Mouse (Mus musculus) gastrocnemius, postnatal 36 days (tissue): ENCODE measurements at regions not wholly inside any gene's neighbourhood (a gene's known extent, or its start where the extent isn't known, plus 50 kb on each side); places are given as distances from the start of the nearest gene placed in this dataset.

Experiments used
- DNase-seq, 2 experiments: peaks; one replicate each; pipeline ENCODE4 v3.0.0; 2022
- intact Hi-C: fragments of 180-260 bp; cut with DNase I; formaldehyde crosslinking; loops from one replicate; pipeline ENCODE4 v1.15.1; 2025

GRCm38 (mm10) chr6:100144544-100145287 lies 142.6 kb downstream of the Rybp start:
- intact Hi-C loops, result loop anchor here (10.0 kb wide), 1 partner anchor 240 kb away; no protein-coding TSS in a partner anchor
- DNase-seq, result no peak

GRCm38 (mm10) chr6:100143586-100144301 lies 143.5 kb downstream of the Rybp start:
- peak; percentile 82 to 86 for DNase-seq
- intact Hi-C loops, result loop anchor here (10.0 kb wide), 1 partner anchor 239 kb away; no protein-coding TSS in a partner anchor

- intact Hi-C loops, result loop anchor here (10.0 kb wide), 1 partner anchor 236 kb away; no protein-coding TSS in a partner anchor
- DNase-seq, result no peak
These were observed 146.1 kb downstream of the Rybp start for GRCm38 (mm10) chr6:100141225-100141624.

GRCm38 (mm10) chr6:100140581-100141114 lies 146.6 kb downstream of the Rybp start:
- intact Hi-C loops, result loop anchor here (10.0 kb wide), 1 partner anchor 236 kb away; no protein-coding TSS in a partner anchor
- no peak for DNase-seq

- intact Hi-C loops, result loop anchor here (10.0 kb wide), 1 partner anchor 235 kb away; no protein-coding TSS in a partner anchor
These were observed 147.5 kb downstream of the Rybp start for GRCm38 (mm10) chr6:100139809-100140208.

DNA sequence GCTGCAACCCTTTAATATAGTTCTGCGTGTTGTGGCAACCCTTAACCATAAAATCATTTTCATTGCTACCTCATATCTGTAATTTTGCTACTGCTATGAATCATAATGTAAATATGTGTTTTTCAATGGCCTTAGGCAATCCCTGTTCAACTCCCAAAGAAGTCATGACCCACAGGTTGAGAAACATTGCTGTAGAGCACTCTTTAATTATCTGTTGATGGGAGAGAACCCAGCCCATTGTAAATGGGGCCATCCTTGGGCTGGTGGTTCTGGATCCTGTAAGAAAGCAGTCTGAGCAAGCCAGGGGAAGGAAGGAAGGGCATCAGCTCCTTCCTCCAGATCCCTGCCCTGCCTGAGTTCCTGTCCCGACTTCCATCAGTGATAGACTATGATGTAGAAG lies 148.6 kb downstream of the Rybp start:
- intact Hi-C loops, result no loop called here
- DNase-seq, result no peak

More at GRCm38 (mm10) chr6:100139809-100140208, 147.5 kb downstream of the Rybp start:
- no peak for DNase-seq

GRCm38 (mm10) chr6:100135177-100135576 lies 152.1 kb downstream of the Rybp start:
- DNase-seq, result no peak
- intact Hi-C loops, result no loop called here

- intact Hi-C loops, result no loop called here
- DNase-seq, result no peak
These were observed 153.3 kb downstream of the Rybp start for GRCm38 (mm10) chr6:100133970-100134369.

GRCm38 (mm10) chr6:100132916-100133600 lies 154.2 kb downstream of the Rybp start:
- intact Hi-C loops, result no loop called here
- DNase-seq, result no peak

DNA sequence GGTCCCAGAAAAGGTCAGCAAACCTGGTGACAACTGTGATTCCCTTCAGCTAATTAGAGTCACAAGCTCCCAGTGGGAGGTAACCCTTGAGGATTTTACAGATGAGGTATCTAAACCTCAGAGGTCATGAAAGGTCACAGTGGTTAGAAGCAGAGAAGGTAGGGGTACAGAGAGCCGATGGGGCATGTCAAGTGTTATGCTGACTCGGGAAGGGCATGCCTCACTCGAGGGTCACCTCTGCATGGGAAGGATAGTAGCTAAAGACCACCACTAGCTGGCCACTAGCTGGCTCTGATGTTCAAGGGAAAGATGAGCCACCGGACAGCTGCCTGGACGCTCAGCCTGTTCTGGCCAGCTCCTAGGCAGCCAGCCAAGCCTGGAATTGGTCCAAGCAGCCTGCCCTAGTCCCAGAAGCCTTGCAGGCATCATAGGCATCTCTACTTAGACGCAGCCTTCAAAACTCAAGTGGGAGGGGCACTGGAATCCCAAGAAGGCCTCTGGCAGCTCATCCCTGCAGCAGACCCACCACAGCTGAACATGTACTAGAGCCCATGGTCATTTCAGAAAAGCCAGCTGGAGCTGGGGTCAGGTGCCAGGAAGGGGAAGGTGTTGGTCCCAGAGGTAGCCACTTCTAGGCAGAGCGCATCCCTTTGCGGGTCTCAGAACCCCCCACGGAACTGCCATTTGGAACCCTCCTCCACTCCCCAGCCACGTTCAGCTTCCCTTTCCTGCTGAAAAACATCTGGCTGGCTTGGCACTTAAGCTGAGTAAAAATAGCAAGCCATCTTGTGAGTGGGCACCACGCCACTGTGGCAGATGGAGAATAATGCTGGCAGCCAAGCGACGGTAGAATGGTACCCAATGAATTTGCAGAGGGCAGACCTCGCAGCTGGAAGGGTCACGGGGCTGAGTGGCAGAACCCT lies 159.8 kb downstream of the Rybp start:
- intact Hi-C loops, result loop anchor here (5.0 kb wide), 1 partner anchor 155 kb away; no protein-coding TSS in a partner anchor
- peak; percentile 84 to 87 for DNase-seq

- intact Hi-C loops, result loop anchor here (5.0 kb wide), 1 partner anchor 154 kb away; no protein-coding TSS in a partner anchor
- DNase-seq, result no peak
These were observed 160.5 kb downstream of the Rybp start for GRCm38 (mm10) chr6:100126736-100127135.

GRCm38 (mm10) chr6:100126326-100126725 lies 161.0 kb downstream of the Rybp start:
- no peak for DNase-seq
- intact Hi-C loops, result loop anchor here (5.0 kb wide), 1 partner anchor 154 kb away; no protein-coding TSS in a partner anchor

DNA sequence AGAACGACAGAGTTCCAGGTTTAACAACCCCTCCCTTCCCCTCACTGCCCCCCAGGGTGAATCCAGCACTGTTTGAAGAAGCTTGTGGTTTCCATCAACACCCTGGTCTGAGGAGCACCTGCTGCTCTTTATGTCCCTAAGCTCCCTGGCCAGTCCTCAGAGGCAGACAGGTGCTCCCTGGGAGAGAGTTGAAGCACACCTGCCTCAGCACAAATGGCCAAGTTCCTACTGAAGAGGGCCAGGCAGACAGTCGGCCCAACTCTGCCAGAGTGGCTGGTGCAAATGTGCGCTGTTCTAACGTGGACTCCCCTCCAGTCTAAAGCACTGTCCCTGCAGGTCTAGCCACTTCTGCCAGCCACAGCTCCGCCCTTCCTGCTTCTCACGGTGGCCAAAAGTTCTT lies 166.0 kb downstream of the Rybp start:
- intact Hi-C loops, result no loop called here
- no peak for DNase-seq

DNA sequence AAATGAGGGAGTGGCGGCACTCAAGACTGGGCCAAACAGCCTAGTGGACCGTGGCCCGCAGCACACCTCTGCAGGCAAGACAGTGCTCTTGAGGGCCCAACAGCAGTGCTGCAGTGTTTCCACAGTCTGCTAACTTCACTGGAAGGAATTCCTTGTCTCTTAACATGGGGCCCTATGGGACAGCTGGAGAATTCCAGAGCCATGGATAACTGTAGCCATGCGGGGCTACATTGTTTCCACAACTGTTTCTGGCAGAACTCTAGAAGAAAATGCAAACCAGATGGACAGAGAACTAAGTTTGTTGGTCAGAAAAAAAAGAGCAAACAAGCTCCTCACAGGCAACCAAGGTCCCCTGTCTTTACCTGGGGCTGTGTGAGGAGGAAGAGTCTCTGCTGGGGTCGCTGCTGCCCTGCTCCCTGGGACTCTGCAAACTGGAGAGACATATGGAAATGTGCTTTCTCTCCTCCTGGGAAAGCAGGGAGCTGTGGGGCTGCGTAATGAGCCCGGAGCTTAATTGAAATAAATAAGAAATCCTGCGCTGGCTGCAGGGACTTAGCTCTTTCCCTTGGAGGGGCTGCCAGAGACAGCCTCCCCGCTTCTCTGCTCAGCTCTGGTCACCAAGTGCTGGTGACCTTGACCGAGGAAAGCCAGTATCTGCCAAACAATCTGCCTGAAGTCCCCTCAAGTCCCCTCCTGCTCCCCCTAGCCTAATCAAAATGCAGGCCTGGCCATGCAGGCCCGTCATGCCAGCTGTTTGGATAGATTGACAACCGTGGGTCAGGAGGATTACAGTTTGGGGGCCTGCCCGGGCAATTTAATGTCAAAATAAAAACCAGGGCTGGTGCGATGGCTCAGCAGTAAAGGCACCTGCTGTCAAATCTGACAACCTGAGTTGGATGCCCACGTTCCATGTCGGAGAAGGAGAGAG lies 167.0 kb downstream of the Rybp start:
- intact Hi-C loops, result no loop called here
- no peak for DNase-seq

DNA sequence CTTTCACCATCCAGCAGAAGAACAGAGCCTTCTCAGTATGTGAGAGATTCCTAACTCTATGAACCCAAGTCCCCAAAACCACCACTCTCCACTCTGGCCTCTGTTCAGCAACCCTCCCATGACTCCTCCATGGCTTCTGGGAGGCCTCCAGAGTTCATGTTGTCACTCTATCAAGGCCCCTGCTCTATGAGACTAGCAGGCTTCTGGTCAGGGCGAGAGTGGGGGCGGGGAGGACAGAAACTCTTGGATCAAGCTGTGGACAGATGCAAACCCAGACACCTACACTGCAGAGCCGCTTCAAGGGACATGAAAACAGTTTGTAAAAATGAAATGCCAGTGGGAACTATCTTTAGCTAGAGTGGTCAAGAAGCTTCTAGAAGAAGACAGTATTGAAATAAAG lies 170.2 kb downstream of the Rybp start:
- DNase-seq, result no peak
- intact Hi-C loops, result no loop called here

- no peak for DNase-seq
- intact Hi-C loops, result no loop called here
These were observed 173.7 kb downstream of the Rybp start for GRCm38 (mm10) chr6:100113393-100114137.

- DNase-seq, result no peak
These were observed 176.2 kb downstream of the Rybp start for GRCm38 (mm10) chr6:100110981-100111660.

More at GRCm38 (mm10) chr6:100110981-100111660, 176.2 kb downstream of the Rybp start:
- intact Hi-C loops, result no loop called here
